ENCODE assay signal across 17 mouse cellular contexts in the genomic region with DNA sequence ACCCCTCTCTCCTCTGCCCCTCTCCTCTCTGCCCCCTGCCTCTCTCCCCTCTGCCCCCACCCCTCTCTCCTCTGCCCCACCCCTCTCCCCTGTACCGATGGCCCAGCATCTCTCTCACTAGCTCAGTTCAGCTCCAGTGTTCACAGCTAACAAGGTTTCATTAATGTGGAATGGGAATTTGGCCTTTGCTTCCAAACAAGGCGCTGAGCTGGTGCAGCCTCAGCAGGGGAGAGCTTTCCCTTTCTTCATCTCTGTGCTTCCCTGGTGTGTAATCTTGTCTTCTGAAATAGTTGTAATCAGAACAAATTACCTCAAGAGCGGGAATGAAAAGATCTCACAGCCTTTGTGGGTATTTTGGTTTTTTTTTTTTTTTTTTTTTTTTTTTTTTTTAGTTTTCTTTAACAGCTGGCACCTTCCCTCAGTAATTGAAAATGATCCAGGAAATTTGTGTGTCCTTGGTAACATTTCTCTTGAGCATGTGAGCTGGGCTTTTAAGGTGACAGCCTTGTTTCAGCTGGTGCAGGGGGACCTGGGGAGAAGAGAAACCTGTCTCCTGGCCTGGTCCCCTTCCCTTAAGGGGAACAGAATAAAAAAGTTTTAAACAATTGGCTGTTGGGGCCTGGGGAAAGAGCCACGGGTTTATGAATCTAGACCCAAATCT.
DNase-seq lines count a peak whose midpoint lies in the region; ATAC-seq and TF ChIP-seq lines count a peak whose summit lies in the region.
"Had no signal": no experiment of that assay in that cellular context is flagged by ENCODE, and none has a peak within 500 bp of the region (broad histone marks: within the 10 kb centered on the region; RNA-seq: fewer than 3 reads in every experiment).

No protein-coding gene starts in this region.

- no peaks in the 10 kb centered on the region for H3K27me3 ChIP-seq in MEL (ENCODE audit: control insufficient read depth in 1 of 2, insufficient read depth in 2 of 2, low read length in 2 of 2)
- no peaks in the 10 kb centered on the region for H3K27me3 ChIP-seq in forebrain, postnatal 0 days (ENCODE audit: insufficient read depth, low read length)
- H3K27me3 ChIP-seq: stomach, embryonic 15.5 days had no signal

- 5% methylated on average over 4 of the region's 4 CpGs for WGBS in forebrain, postnatal 0 days

- intact Hi-C loops in left cerebral cortex, postnatal 36 days (cut with DNase I), result loop anchor here (5.0 to 10.0 kb wide), 3 partner anchors 135 to 417 kb away; partner anchors contain the start of gene Sgk1

- H3K9ac ChIP-seq in MEL (ENCODE audit: control insufficient read depth, low read depth, low read length, poor library complexity, severe bottlenecking), result no peak overlapping the region
- H3K9ac ChIP-seq in forebrain, postnatal 0 days, result no peak overlapping the region
- H3K9ac ChIP-seq: stomach, embryonic 15.5 days had no signal

- ATAC-seq in forebrain, postnatal 0 days, result no peak

- no peaks in the 10 kb centered on the region for H3K9me3 ChIP-seq in MEL (replicated peaks; ENCODE audit: insufficient read depth, low read length)
- H3K9me3 ChIP-seq in forebrain, postnatal 0 days (ENCODE audit: low read length), result no peaks in the 10 kb centered on the region
- H3K9me3 ChIP-seq: stomach, embryonic 15.5 days had no signal

- TF ChIP-seq POLR2A in MEL (IDR thresholded peaks at IDR 0.05; ENCODE audit: control insufficient read depth in 1 of 2, insufficient read depth in 1 of 2, low read depth in 1 of 2, low read length in 2 of 2, poor library complexity in 1 of 2), result no peak

- H3K4me2 ChIP-seq in forebrain, postnatal 0 days (ENCODE audit: low read depth), result no peak overlapping the region
- H3K4me2 ChIP-seq: heart, embryonic 11.5 days; stomach, embryonic 15.5 days had no signal

- TF ChIP-seq RAD21 in MEL (IDR thresholded peaks at IDR 0.05; ENCODE audit: low read depth, low read length), result no peak

- no peaks in the 10 kb centered on the region for H3K79me2 ChIP-seq in MEL (ENCODE audit: control insufficient read depth, insufficient read depth, low read length, poor library complexity)

- H3K27ac ChIP-seq in MEL (ENCODE audit: control insufficient read depth, low read depth, low read length), result no peak overlapping the region
- no peak overlapping the region for H3K27ac ChIP-seq in forebrain, postnatal 0 days (ENCODE audit: low read depth, low read length)
- H3K27ac ChIP-seq: kidney, postnatal 0 days; stomach, embryonic 15.5 days had no signal

- H3K4me1 ChIP-seq in MEL (ENCODE audit: control insufficient read depth in 1 of 2, insufficient read depth in 2 of 2, low read length in 2 of 2), result 0 out of 4 replicates have a peak, but pooled peaks cover 0 to 3% of the 10 kb centered on the region in 2 experiments
- no peaks in the 10 kb centered on the region for H3K4me1 ChIP-seq in forebrain, postnatal 0 days (ENCODE audit: insufficient read depth)
- H3K4me1 ChIP-seq: stomach, embryonic 15.5 days had no signal

- H3K36me3 ChIP-seq in MEL (ENCODE audit: control insufficient read depth in 1 of 2, insufficient read depth in 2 of 2, low read length in 2 of 2), result no peaks in the 10 kb centered on the region; a peak in 1 of 4 replicates
- H3K36me3 ChIP-seq in forebrain, postnatal 0 days (ENCODE audit: insufficient read depth), result no peaks in the 10 kb centered on the region
- H3K36me3 ChIP-seq: stomach, embryonic 15.5 days had no signal

- TF ChIP-seq EP300 in MEL (IDR thresholded peaks at IDR 0.05; ENCODE audit: low read depth in 1 of 2, low read length in 2 of 2), result no peak

- TF ChIP-seq CTCF in MEL (IDR thresholded peaks at IDR 0.05 in 2 of 3, conservative IDR thresholded peaks at IDR 0.05 in 1 of 3; ENCODE audit: control insufficient read depth in 1 of 3, insufficient read depth in 1 of 3, low read depth in 2 of 3, low read length in 3 of 3, poor library complexity in 1 of 3, severe bottlenecking in 1 of 3), result no peak
- TF ChIP-seq CTCF in forebrain, postnatal 0 days (IDR thresholded peaks at IDR 0.05; ENCODE audit: low read depth), result no peak

- DNase-seq in kidney, adult 18-20 months, result peak; percentile 34
- DNase-seq in kidney, postnatal 4 days, result no peak
- DNase-seq in MEL (ENCODE audit: low read depth, low spot score) (no peak), adipocyte (ENCODE audit: low spot score) (peak; percentile 36)
- peak; percentile 7 for DNase-seq in forebrain, postnatal 0 days
- DNase-seq in spleen, postnatal 4 days (ENCODE audit: low spot score in 2 of 2), result no peak
- no peak for DNase-seq in lung, postnatal 36 days
- DNase-seq in left cerebral cortex, postnatal 36 days (ENCODE audit: low spot score in 2 of 2), result no peak
- DNase-seq: adrenal gland, adult 2 months; cerebellum, adult 9-10 months; gastrocnemius, postnatal 25 days; heart, postnatal 36 days; thymus, postnatal 25 days had no signal

- H3K4me3 ChIP-seq in MEL (ENCODE audit: control insufficient read depth in 1 of 2, insufficient read depth in 1 of 2, low read depth in 2 of 2, low read length in 2 of 2), result no peak overlapping the region
- no peak overlapping the region for H3K4me3 ChIP-seq in forebrain, postnatal 0 days (ENCODE audit: low read depth, low read length)
- H3K4me3 ChIP-seq: myocyte; stomach, embryonic 15.5 days had no signal

TF ChIP-seq in MEL, 35 proteins besides CTCF, POLR2A, EP300 and RAD21:
- TF ChIP-seq BHLHE40 (IDR thresholded peaks at IDR 0.05; ENCODE audit: borderline replicate concordance, low read depth, low read length) (no peak), POLR2AphosphoS2 (IDR thresholded peaks at IDR 0.05; ENCODE audit: low read length) (no peak), ZNF384 (IDR thresholded peaks at IDR 0.05; ENCODE audit: low read depth, low read length) (peak; percentile 45; the same call in 1 of the 2 replicates)

Comparison
In these comparisons a context has a peak if more than half of its experiments do, and no peak if none do; other contexts are left out.
1. DNase-seq: peak in kidney, adult 18-20 months (single experiment), adipocyte (single experiment) and forebrain, postnatal 0 days (single experiment); none in kidney, postnatal 4 days (0 of 2), MEL (single experiment), spleen, postnatal 4 days (0 of 2), lung, postnatal 36 days (single experiment) and left cerebral cortex, postnatal 36 days (0 of 2).